Mouse (Mus musculus): ENCODE data around the gene Snx29. TPM values are rescaled to one million over a fixed set of nuclear protein-coding genes. Genes with fewer than 3 reads are reported as not detected.
A peak's percentile ranks its signal among the peaks of the same experiment; 100 is the strongest.

Gene Snx29
- total and polyA plus RNA-seq, 2 experiments, result 2.0 to 10.3 TPM

GRCm38 (mm10) chr16:11639936-11640335 lies 317.2 kb downstream of the Snx29 start:
- WGBS, result 97% methylated on average over 8 of the region's 8 CpGs
- Histone ChIP-seq H3K27me3 (ENCODE audit: control insufficient read depth, insufficient read depth, low read length) (no peaks in the 10 kb centered on the region), H3K36me3 (ENCODE audit: control insufficient read depth, insufficient read depth, low read length) (no peaks in the 10 kb centered on the region), H3K4me3 (ENCODE audit: insufficient read depth, low read depth, low read length) (no peak overlapping the region), H3K79me2 (ENCODE audit: control insufficient read depth, insufficient read depth, low read length) (no peaks in the 10 kb centered on the region), H3K9ac (ENCODE audit: low read depth, low read length) (no peak overlapping the region), H3K4me1 (ENCODE audit: control insufficient read depth, insufficient read depth, low read length) (no peaks in the 10 kb centered on the region), H3K27ac (replicated peaks; ENCODE audit: insufficient read depth, low read depth, low read length) (no peak overlapping the region)
- no peak for DNase-seq (ENCODE audit: extremely low read depth, low read depth, low spot score)
- no peak for TF ChIP-seq POLR2A (IDR thresholded peaks at IDR 0.05; ENCODE audit: extremely low read depth, insufficient read depth, low read length)
- no peak for TF ChIP-seq CTCF (IDR thresholded peaks at IDR 0.05; ENCODE audit: low read depth, low read length)

GRCm38 (mm10) chr16:11643603-11644002 lies 320.9 kb downstream of the Snx29 start:
- Histone ChIP-seq H3K27me3 (ENCODE audit: control insufficient read depth, insufficient read depth, low read length) (no peaks in the 10 kb centered on the region), H3K27ac (replicated peaks; ENCODE audit: insufficient read depth, low read depth, low read length) (no peak overlapping the region), H3K79me2 (ENCODE audit: control insufficient read depth, insufficient read depth, low read length) (no peaks in the 10 kb centered on the region), H3K36me3 (ENCODE audit: control insufficient read depth, insufficient read depth, low read length) (no peaks in the 10 kb centered on the region), H3K9ac (ENCODE audit: low read depth, low read length) (no peak overlapping the region), H3K4me3 (ENCODE audit: insufficient read depth, low read depth, low read length) (no peak overlapping the region), H3K4me1 (ENCODE audit: control insufficient read depth, insufficient read depth, low read length) (peaks cover 8% of the 10 kb centered on the region)
- 94% methylated on average over 6 of the region's 6 CpGs for WGBS
- TF ChIP-seq POLR2A (IDR thresholded peaks at IDR 0.05; ENCODE audit: extremely low read depth, insufficient read depth, low read length), result no peak
- TF ChIP-seq CTCF (IDR thresholded peaks at IDR 0.05; ENCODE audit: low read depth, low read length), result no peak
- no peak for DNase-seq (ENCODE audit: extremely low read depth, low read depth, low spot score)

- Histone ChIP-seq H3K79me2 (ENCODE audit: control insufficient read depth, insufficient read depth, low read length) (no peaks in the 10 kb centered on the region), H3K27ac (replicated peaks; ENCODE audit: insufficient read depth, low read depth, low read length) (no peak overlapping the region), H3K9ac (ENCODE audit: low read depth, low read length) (no peak overlapping the region), H3K4me1 (ENCODE audit: control insufficient read depth, insufficient read depth, low read length) (peaks cover 9% of the 10 kb centered on the region), H3K27me3 (ENCODE audit: control insufficient read depth, insufficient read depth, low read length) (no peaks in the 10 kb centered on the region), H3K4me3 (ENCODE audit: insufficient read depth, low read depth, low read length) (no peak overlapping the region), H3K36me3 (ENCODE audit: control insufficient read depth, insufficient read depth, low read length) (no peaks in the 10 kb centered on the region)
- DNase-seq (ENCODE audit: extremely low read depth, low read depth, low spot score), result no peak
- WGBS, result 82% methylated on average over 2 of the region's 2 CpGs
- TF ChIP-seq CTCF (IDR thresholded peaks at IDR 0.05; ENCODE audit: low read depth, low read length) (no peak), POLR2A (IDR thresholded peaks at IDR 0.05; ENCODE audit: extremely low read depth, insufficient read depth, low read length) (no peak)
Observed at GRCm38 (mm10) chr16:11644399-11644798, 321.7 kb downstream of the Snx29 start.

GRCm38 (mm10) chr16:11645668-11646067 lies 323.0 kb downstream of the Snx29 start:
- DNase-seq (ENCODE audit: extremely low read depth, low read depth, low spot score), result no peak
- 58% methylated on average over 4 of the region's 4 CpGs for WGBS

GRCm38 (mm10) chr16:11646745-11647289 lies 324.1 kb downstream of the Snx29 start:
- Histone ChIP-seq H3K4me3 (ENCODE audit: insufficient read depth, low read depth, low read length) (no peak overlapping the region), H3K36me3 (ENCODE audit: control insufficient read depth, insufficient read depth, low read length) (no peaks in the 10 kb centered on the region), H3K4me1 (ENCODE audit: control insufficient read depth, insufficient read depth, low read length) (peaks cover 9% of the 10 kb centered on the region), H3K27ac (replicated peaks; ENCODE audit: insufficient read depth, low read depth, low read length) (no peak overlapping the region), H3K79me2 (ENCODE audit: control insufficient read depth, insufficient read depth, low read length) (no peaks in the 10 kb centered on the region), H3K9ac (ENCODE audit: low read depth, low read length) (no peak overlapping the region), H3K27me3 (ENCODE audit: control insufficient read depth, insufficient read depth, low read length) (no peaks in the 10 kb centered on the region)
- no peak for DNase-seq (ENCODE audit: extremely low read depth, low read depth, low spot score)
- TF ChIP-seq CTCF (IDR thresholded peaks at IDR 0.05; ENCODE audit: low read depth, low read length) (no peak), POLR2A (IDR thresholded peaks at IDR 0.05; ENCODE audit: extremely low read depth, insufficient read depth, low read length) (no peak)
- 96% methylated on average over 4 of the region's 4 CpGs for WGBS

More at GRCm38 (mm10) chr16:11645668-11646067, 323.0 kb downstream of the Snx29 start:
- Histone ChIP-seq H3K79me2 (ENCODE audit: control insufficient read depth, insufficient read depth, low read length) (no peaks in the 10 kb centered on the region), H3K4me1 (ENCODE audit: control insufficient read depth, insufficient read depth, low read length) (peaks cover 9% of the 10 kb centered on the region), H3K4me3 (ENCODE audit: insufficient read depth, low read depth, low read length) (no peak overlapping the region), H3K27ac (replicated peaks; ENCODE audit: insufficient read depth, low read depth, low read length) (no peak overlapping the region), H3K27me3 (ENCODE audit: control insufficient read depth, insufficient read depth, low read length) (no peaks in the 10 kb centered on the region), H3K9ac (ENCODE audit: low read depth, low read length) (no peak overlapping the region), H3K36me3 (ENCODE audit: control insufficient read depth, insufficient read depth, low read length) (no peaks in the 10 kb centered on the region)
- TF ChIP-seq CTCF (IDR thresholded peaks at IDR 0.05; ENCODE audit: low read depth, low read length) (no peak), POLR2A (IDR thresholded peaks at IDR 0.05; ENCODE audit: extremely low read depth, insufficient read depth, low read length) (no peak)

DNA sequence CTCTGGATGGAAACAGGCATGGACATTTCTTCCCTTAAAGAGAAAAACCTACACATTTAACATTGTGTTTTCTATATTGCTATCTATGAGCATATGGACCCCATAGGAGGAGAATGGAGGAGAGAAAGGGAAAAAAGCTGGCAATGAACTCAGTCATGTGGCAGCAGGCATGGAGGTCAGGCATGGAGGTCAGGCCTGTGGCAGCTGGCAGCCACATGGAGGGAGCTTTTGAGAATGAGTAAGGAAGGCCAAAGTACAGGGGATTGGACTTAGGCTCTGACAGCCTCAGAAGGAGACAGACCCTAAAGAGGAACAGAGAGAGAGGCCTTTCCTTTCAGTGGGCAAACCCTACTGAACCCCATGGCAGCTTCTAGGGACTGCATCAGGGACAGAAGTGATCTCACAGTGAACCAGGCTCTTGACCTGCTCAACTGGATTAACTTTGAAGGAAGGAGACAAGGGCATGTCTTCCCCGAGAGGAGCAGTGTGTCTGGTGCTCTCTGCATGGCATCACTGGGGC lies 325.5 kb downstream of the Snx29 start:
- no peaks in the 10 kb centered on the region for H3K27me3 ChIP-seq (ENCODE audit: control insufficient read depth, insufficient read depth, low read length)
- no peaks in the 10 kb centered on the region for H3K36me3 ChIP-seq (ENCODE audit: control insufficient read depth, insufficient read depth, low read length)
- TF ChIP-seq POLR2A (IDR thresholded peaks at IDR 0.05; ENCODE audit: extremely low read depth, insufficient read depth, low read length), result no peak
- no peak for TF ChIP-seq CTCF (IDR thresholded peaks at IDR 0.05; ENCODE audit: low read depth, low read length)
- 95% methylated on average over 1 of the region's 1 CpGs for WGBS
- no peak overlapping the region for H3K27ac ChIP-seq (replicated peaks; ENCODE audit: insufficient read depth, low read depth, low read length)
- DNase-seq (ENCODE audit: extremely low read depth, low read depth, low spot score), result peak; percentile 55
- peaks cover 9% of the 10 kb centered on the region for H3K4me1 ChIP-seq (ENCODE audit: control insufficient read depth, insufficient read depth, low read length)
- no peak overlapping the region for H3K9ac ChIP-seq (ENCODE audit: low read depth, low read length)
- H3K79me2 ChIP-seq (ENCODE audit: control insufficient read depth, insufficient read depth, low read length), result no peaks in the 10 kb centered on the region
- H3K4me3 ChIP-seq (ENCODE audit: insufficient read depth, low read depth, low read length), result no peak overlapping the region
